In the genomic region with DNA sequence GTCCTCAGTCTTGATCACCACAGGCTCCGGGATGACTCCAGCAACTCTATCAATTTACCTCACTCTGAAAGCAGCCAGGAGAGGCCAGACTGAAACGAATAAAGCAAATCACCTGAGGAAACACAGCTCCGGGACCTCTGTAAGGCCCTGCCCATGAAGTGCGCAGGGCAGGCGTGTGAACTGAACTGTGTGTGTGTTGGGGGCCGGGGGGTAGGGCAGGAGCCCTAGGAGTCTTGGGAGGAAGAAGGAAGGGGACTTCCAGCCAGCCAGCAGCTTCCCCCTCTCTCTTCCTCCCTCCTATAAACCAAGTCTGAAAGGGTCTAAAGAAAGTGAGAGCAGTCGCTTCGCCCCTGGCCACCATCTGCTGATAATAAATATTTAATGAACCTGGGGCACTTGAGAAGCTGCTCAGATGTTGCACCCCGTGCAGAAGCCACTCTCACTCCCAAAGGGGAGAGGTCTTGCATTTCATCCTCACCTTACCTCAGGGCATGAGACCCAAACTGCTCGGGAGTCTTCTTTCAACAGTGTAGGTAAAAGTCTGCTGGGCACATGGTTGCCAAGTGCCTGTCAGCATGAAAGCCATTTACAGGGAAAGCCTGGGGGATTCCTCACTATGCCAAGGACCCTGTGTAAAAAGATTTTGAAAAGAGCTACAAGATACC, we compare ENCODE assay signal across 19 mouse cellular contexts. TPM values are rescaled to one million over a fixed set of nuclear protein-coding genes. Genes with fewer than 3 reads are reported as not detected.
DNase-seq lines count a peak whose midpoint lies in the region; ATAC-seq lines count a peak whose summit lies in the region.
"Had no signal": no experiment of that assay in that cellular context is flagged by ENCODE, and none has a peak within 500 bp of the region (broad histone marks: within the 10 kb centered on the region; RNA-seq: fewer than 3 reads in every experiment).

No protein-coding gene starts in this region.

- peak overlapping the region; percentile 67; the same call in 1 of the 2 replicates for H3K27ac ChIP-seq in hindbrain, embryonic 11.5 days (ENCODE audit: low read depth, low read length)
- no peak overlapping the region for H3K27ac ChIP-seq in hindbrain, embryonic 16.5 days (ENCODE audit: low read depth, low read length)
- peak overlapping the region; percentile 37; the same call in 1 of the 2 replicates for H3K27ac ChIP-seq in embryonic facial prominence, embryonic 10.5 days (replicated peaks)
- H3K27ac ChIP-seq in hindbrain, embryonic 15.5 days (replicated peaks): no peak overlapping the region
- no peak overlapping the region for H3K27ac ChIP-seq in midbrain, embryonic 14.5 days (replicated peaks; ENCODE audit: low read depth, low read length)
- H3K27ac ChIP-seq: limb, embryonic 15.5 days had no signal

- no peak overlapping the region for H3K9ac ChIP-seq in hindbrain, embryonic 11.5 days (ENCODE audit: low read depth, low read length)
- H3K9ac ChIP-seq in hindbrain, embryonic 16.5 days (ENCODE audit: low read depth, low read length): no peak overlapping the region
- no peak overlapping the region for H3K9ac ChIP-seq in hindbrain, embryonic 15.5 days
- H3K9ac ChIP-seq in midbrain, embryonic 14.5 days (replicated peaks; ENCODE audit: low read length): no peak overlapping the region
- H3K9ac ChIP-seq: limb, embryonic 15.5 days; liver, postnatal 0 days had no signal

- no peaks in the 10 kb centered on the region for H3K9me3 ChIP-seq in hindbrain, embryonic 11.5 days (ENCODE audit: control insufficient read depth, low read length)
- no peaks in the 10 kb centered on the region for H3K9me3 ChIP-seq in hindbrain, embryonic 16.5 days (ENCODE audit: control insufficient read depth, low read length)
- H3K9me3 ChIP-seq in embryonic facial prominence, embryonic 10.5 days: no peaks in the 10 kb centered on the region
- H3K9me3 ChIP-seq in hindbrain, embryonic 15.5 days: no peaks in the 10 kb centered on the region
- H3K9me3 ChIP-seq in midbrain, embryonic 14.5 days (ENCODE audit: control insufficient read depth, low read length): no peaks in the 10 kb centered on the region
- H3K9me3 ChIP-seq: limb, embryonic 15.5 days had no signal

- H3K27me3 ChIP-seq in hindbrain, embryonic 11.5 days (ENCODE audit: control insufficient read depth, insufficient read depth, low read length): no peaks in the 10 kb centered on the region
- no peaks in the 10 kb centered on the region for H3K27me3 ChIP-seq in hindbrain, embryonic 16.5 days (replicated peaks; ENCODE audit: control insufficient read depth, insufficient read depth, low read length)
- no peaks in the 10 kb centered on the region for H3K27me3 ChIP-seq in embryonic facial prominence, embryonic 10.5 days (replicated peaks; ENCODE audit: low read depth, poor library complexity, severe bottlenecking)
- no peaks in the 10 kb centered on the region for H3K27me3 ChIP-seq in hindbrain, embryonic 15.5 days
- no peaks in the 10 kb centered on the region for H3K27me3 ChIP-seq in midbrain, embryonic 14.5 days (ENCODE audit: control insufficient read depth, insufficient read depth, low read length)
- H3K27me3 ChIP-seq: limb, embryonic 15.5 days; Patski had no signal

- no peaks in the 10 kb centered on the region for H3K36me3 ChIP-seq in hindbrain, embryonic 11.5 days (ENCODE audit: control insufficient read depth, insufficient read depth, low read length)
- H3K36me3 ChIP-seq in hindbrain, embryonic 16.5 days (ENCODE audit: control insufficient read depth, insufficient read depth, low read length): no peaks in the 10 kb centered on the region
- H3K36me3 ChIP-seq in embryonic facial prominence, embryonic 10.5 days (replicated peaks): no peaks in the 10 kb centered on the region
- no peaks in the 10 kb centered on the region for H3K36me3 ChIP-seq in hindbrain, embryonic 15.5 days
- H3K36me3 ChIP-seq in midbrain, embryonic 14.5 days (ENCODE audit: control insufficient read depth, insufficient read depth, low read length): no peaks in the 10 kb centered on the region
- H3K36me3 ChIP-seq: limb, embryonic 15.5 days had no signal

- no peak for DNase-seq in hindbrain, embryonic 11.5 days (ENCODE audit: low spot score)
- DNase-seq in embryonic facial prominence, embryonic 10.5 days (ENCODE audit: low spot score): no peak
- DNase-seq in midbrain, embryonic 14.5 days: peak; percentile 31
- DNase-seq in heart, postnatal 36 days: no peak
- DNase-seq in spleen, postnatal 36 days (ENCODE audit: low spot score in 2 of 2): no peak
- no peak for DNase-seq in frontal cortex, postnatal 36 days (ENCODE audit: low spot score in 2 of 2)
- DNase-seq: adrenal gland, postnatal 25 days; cerebellum, adult 2 months; gastrocnemius, postnatal 10 days; heart, adult 18-20 months; kidney, adult 2 months; layer of hippocampus, adult 9-11 months; lung, postnatal 14 days had no signal

- H3K4me2 ChIP-seq in hindbrain, embryonic 11.5 days (replicated peaks; ENCODE audit: low read depth, low read length): no peak overlapping the region
- H3K4me2 ChIP-seq in hindbrain, embryonic 16.5 days (ENCODE audit: low read length): no peak overlapping the region
- no peak overlapping the region for H3K4me2 ChIP-seq in hindbrain, embryonic 15.5 days
- H3K4me2 ChIP-seq in midbrain, embryonic 14.5 days (ENCODE audit: low read length): no peak overlapping the region
- H3K4me2 ChIP-seq: limb, embryonic 15.5 days had no signal

- ATAC-seq in hindbrain, embryonic 11.5 days (ENCODE audit: low FRiP score): peak; percentile 33; the same call in 1 of the 2 replicates
- ATAC-seq in hindbrain, embryonic 16.5 days: no peak
- ATAC-seq in hindbrain, embryonic 15.5 days (ENCODE audit: low FRiP score, low read depth): 0 out of 2 replicates have a peak, but pooled peaks have one; percentile 32
- ATAC-seq in midbrain, embryonic 14.5 days (ENCODE audit: low FRiP score, low TSS enrichment): peak; percentile 62; the same call in 1 of the 2 replicates
- ATAC-seq: activated CD4-positive, CD25-positive, alpha-beta regulatory T cell, adult 4 months; liver, postnatal 0 days; Patski had no signal

- intact Hi-C loops in heart, postnatal 36 days (cut with DNase I): no loop called here

- 60% methylated on average over 10 of the region's 10 CpGs for WGBS in hindbrain, embryonic 11.5 days
- 55% methylated on average over 10 of the region's 10 CpGs for WGBS in hindbrain, embryonic 16.5 days
- WGBS in embryonic facial prominence, embryonic 10.5 days: 63% methylated on average over 10 of the region's 10 CpGs
- WGBS in hindbrain, embryonic 15.5 days: 50% methylated on average over 10 of the region's 10 CpGs
- 60% methylated on average over 10 of the region's 10 CpGs for WGBS in midbrain, embryonic 14.5 days

- peaks cover 3% of the 10 kb centered on the region; the same call in 1 of the 2 replicates for H3K4me1 ChIP-seq in hindbrain, embryonic 11.5 days (replicated peaks; ENCODE audit: control insufficient read depth, insufficient read depth, low read length)
- no peaks in the 10 kb centered on the region for H3K4me1 ChIP-seq in hindbrain, embryonic 16.5 days (ENCODE audit: control insufficient read depth, insufficient read depth, low read depth, low read length)
- H3K4me1 ChIP-seq in embryonic facial prominence, embryonic 10.5 days: peaks cover 16% of the 10 kb centered on the region
- peaks cover 6% of the 10 kb centered on the region; the same call in 1 of the 2 replicates for H3K4me1 ChIP-seq in hindbrain, embryonic 15.5 days (replicated peaks)
- peaks cover 8% of the 10 kb centered on the region; the same call in 1 of the 2 replicates for H3K4me1 ChIP-seq in midbrain, embryonic 14.5 days (ENCODE audit: control insufficient read depth, insufficient read depth, low read length)

- no peak overlapping the region for H3K4me3 ChIP-seq in hindbrain, embryonic 11.5 days (ENCODE audit: low read depth, low read length)
- H3K4me3 ChIP-seq in hindbrain, embryonic 16.5 days (ENCODE audit: low read length): no peak overlapping the region
- H3K4me3 ChIP-seq in embryonic facial prominence, embryonic 10.5 days: no peak overlapping the region
- H3K4me3 ChIP-seq in hindbrain, embryonic 15.5 days: no peak overlapping the region
- H3K4me3 ChIP-seq in midbrain, embryonic 14.5 days (replicated peaks; ENCODE audit: low read depth, low read length): no peak overlapping the region
- H3K4me3 ChIP-seq: limb, embryonic 15.5 days had no signal

RNA-seq across cellular contexts. Expression of a gene that starts 13.8 kb away (rescaled TPM):
- 15.6 and 24.1 TPM in 2 replicates for polyA plus RNA-seq in hindbrain, embryonic 11.5 days (2014; fragmentation: Nextera tagmentation; extraction: Ambion mirVana)
- polyA plus RNA-seq in hindbrain, embryonic 16.5 days (2015; fragmentation: Nextera tagmentation; extraction: Ambion mirVana): 2.2 and 2.7 TPM in 2 replicates
- 20.3 and 21.1 TPM in 2 replicates for polyA plus RNA-seq in embryonic facial prominence, embryonic 10.5 days (2016; fragmentation: Nextera tagmentation; extraction: Ambion mirVana)
- polyA plus RNA-seq in hindbrain, embryonic 15.5 days (2015; fragmentation: Nextera tagmentation; extraction: Ambion mirVana): 2.7 and 3.1 TPM in 2 replicates
- polyA plus RNA-seq in midbrain, embryonic 14.5 days (2014; fragmentation: Nextera tagmentation; extraction: Ambion mirVana): 1.9 and 2.3 TPM in 2 replicates
- 10 to 100 TPM; 34.5 to 35.5 TPM for total RNA-seq in heart, postnatal 36 days (2021)

Comparison
In these comparisons a context has a peak if more than half of its experiments do, and no peak if none do; other contexts are left out.
1. H3K27ac ChIP-seq: peak in hindbrain, embryonic 11.5 days (single experiment) and embryonic facial prominence, embryonic 10.5 days (single experiment); none in hindbrain, embryonic 16.5 days (single experiment), hindbrain, embryonic 15.5 days (single experiment) and midbrain, embryonic 14.5 days (single experiment).